Mouse (Mus musculus): ENCODE measurements at regions not wholly inside any gene's neighbourhood (a gene's known extent, or its start where the extent isn't known, plus 50 kb on each side); places are given as distances from the start of the nearest gene placed in this dataset.

- TF ChIP-seq CTCF (IDR thresholded peaks at IDR 0.05; ENCODE audit: low read depth, low read length) (no peak), POLR2A (IDR thresholded peaks at IDR 0.05; ENCODE audit: borderline replicate concordance, low read depth, low read length) (no peak)
Observed at GRCm38 (mm10) chr5:75285950-75286349, 133.9 kb downstream of the Pdgfra start.

All from bone marrow macrophage, adult 2 months (primary cell).